Mouse (Mus musculus): ENCODE measurements around the gene Srm. TPM values are rescaled to one million over a fixed set of nuclear protein-coding genes. Genes with fewer than 3 reads are reported as not detected.
A peak's percentile ranks its signal among the peaks of the same experiment; 100 is the strongest.

The Srm gene
- total RNA-seq, 1 experiment from 2014 or later = 2.8 TPM

GRCm38 (mm10) chr4:148625756-148626622 is 34.7 kb downstream of the Srm start:
- ATAC-seq (replicated peaks; ENCODE audit: insufficient number of reproducible peaks, low FRiP score, low TSS enrichment, poor library complexity, severe bottlenecking) = peak; percentile 45

GRCm38 (mm10) chr4:148626623-148627185 is 35.4 kb downstream of the Srm start, which contains the start of gene Tardbp:
Gene Tardbp (minus strand): TSS chr4:148627019.
- peak; percentile 89 for ATAC-seq (replicated peaks; ENCODE audit: insufficient number of reproducible peaks, low FRiP score, low TSS enrichment, poor library complexity, severe bottlenecking)

GRCm38 (mm10) chr4:148627246-148627645 is 35.9 kb downstream of the Srm start:
- ATAC-seq (replicated peaks; ENCODE audit: insufficient number of reproducible peaks, low FRiP score, low TSS enrichment, poor library complexity, severe bottlenecking) = no peak

GRCm38 (mm10) chr4:148632013-148632692 is 40.9 kb downstream of the Srm start:
- no peak for ATAC-seq (replicated peaks; ENCODE audit: insufficient number of reproducible peaks, low FRiP score, low TSS enrichment, poor library complexity, severe bottlenecking)

GRCm38 (mm10) chr4:148633395-148634061 is 42.2 kb downstream of the Srm start:
- 0 out of 2 replicates have a peak, but pooled peaks have one; percentile 31 for ATAC-seq (replicated peaks; ENCODE audit: insufficient number of reproducible peaks, low FRiP score, low TSS enrichment, poor library complexity, severe bottlenecking)

- no peak for ATAC-seq (replicated peaks; ENCODE audit: insufficient number of reproducible peaks, low FRiP score, low TSS enrichment, poor library complexity, severe bottlenecking)
These were observed 44.0 kb downstream of the Srm start for GRCm38 (mm10) chr4:148635309-148635708.

- ATAC-seq (replicated peaks; ENCODE audit: insufficient number of reproducible peaks, low FRiP score, low TSS enrichment, poor library complexity, severe bottlenecking) = no peak
These were observed 47.0 kb downstream of the Srm start for GRCm38 (mm10) chr4:148638302-148638701.

GRCm38 (mm10) chr4:148639455-148639854 is 48.2 kb downstream of the Srm start:
- ATAC-seq (replicated peaks; ENCODE audit: insufficient number of reproducible peaks, low FRiP score, low TSS enrichment, poor library complexity, severe bottlenecking) = 0 out of 2 replicates have a peak, but pooled peaks have one; percentile 38

GRCm38 (mm10) chr4:148641121-148641520 is 49.8 kb downstream of the Srm start:
- ATAC-seq (replicated peaks; ENCODE audit: insufficient number of reproducible peaks, low FRiP score, low TSS enrichment, poor library complexity, severe bottlenecking) = no peak

- no peak for ATAC-seq (replicated peaks; ENCODE audit: insufficient number of reproducible peaks, low FRiP score, low TSS enrichment, poor library complexity, severe bottlenecking)
These were observed 52.2 kb downstream of the Srm start, which contains the start of gene Gm572 for GRCm38 (mm10) chr4:148643291-148644156. Gene Gm572 (plus strand): TSS chr4:148643317.

GRCm38 (mm10) chr4:148644157-148644511 is 52.8 kb downstream of the Srm start:
- peak; percentile 77 for ATAC-seq (replicated peaks; ENCODE audit: insufficient number of reproducible peaks, low FRiP score, low TSS enrichment, poor library complexity, severe bottlenecking)

Other genes with a start within 250 kb of the Srm start
- gene Ubiad1, start 146.7 kb upstream of the Srm start, total RNA-seq (2017) = 2.0 to 5.5 TPM (median 2.8 TPM) in 3 replicates
- 14.9 to 23.1 TPM (median 19.1 TPM) in 3 replicates for gene Mtor, start 142.9 kb upstream of the Srm start, total RNA-seq (2017)
- gene Angptl7, start 91.0 kb upstream of the Srm start, total RNA-seq (2017) = not detected in 3 replicates
- gene Exosc10, start 33.1 kb upstream of the Srm start, total RNA-seq (2017) = 32.2 to 60.4 TPM (median 37.1 TPM) in 3 replicates
- 0.32 to 0.57 TPM (median 0.49 TPM) in 3 replicates for gene Masp2, start 11.1 kb downstream of the Srm start, total RNA-seq (2017)
- gene Tardbp, start 35.5 kb downstream of the Srm start, total RNA-seq (2017) = 326 to 434 TPM (median 398 TPM) in 3 replicates
- not detected in 3 replicates for gene Gm572, start 51.8 kb downstream of the Srm start, total RNA-seq (2017)
- 3.6 to 9.8 TPM (median 7.5 TPM) in 3 replicates for gene Casz1, start 212.9 kb downstream of the Srm start, total RNA-seq (2017)